Mouse (Mus musculus) thymus, adult 2 months (tissue): ENCODE data around the gene Mrpl34.

Source experiments
- CTCF ChIP-seq: fragments of 200-500 bp; IDR thresholded peaks from 2 replicates; pipeline ENCODE4 v1.5.1; 2012; ENCODE audit warnings: mild to moderate bottlenecking, control low read depth, low read length, moderate library complexity, borderline replicate concordance; ENCODE audit not compliant: control insufficient read depth, poor library complexity, insufficient read depth; ENCODE audit errors: extremely low read depth
- POLR2A ChIP-seq: fragments of 200-500 bp; IDR thresholded peaks from 2 replicates; pipeline ENCODE4 v1.6.1; 2012; ENCODE audit warnings: mild to moderate bottlenecking, low read length, control low read depth, moderate library complexity; ENCODE audit not compliant: control insufficient read depth, poor library complexity, insufficient read depth; ENCODE audit errors: extremely low read depth

DNA sequence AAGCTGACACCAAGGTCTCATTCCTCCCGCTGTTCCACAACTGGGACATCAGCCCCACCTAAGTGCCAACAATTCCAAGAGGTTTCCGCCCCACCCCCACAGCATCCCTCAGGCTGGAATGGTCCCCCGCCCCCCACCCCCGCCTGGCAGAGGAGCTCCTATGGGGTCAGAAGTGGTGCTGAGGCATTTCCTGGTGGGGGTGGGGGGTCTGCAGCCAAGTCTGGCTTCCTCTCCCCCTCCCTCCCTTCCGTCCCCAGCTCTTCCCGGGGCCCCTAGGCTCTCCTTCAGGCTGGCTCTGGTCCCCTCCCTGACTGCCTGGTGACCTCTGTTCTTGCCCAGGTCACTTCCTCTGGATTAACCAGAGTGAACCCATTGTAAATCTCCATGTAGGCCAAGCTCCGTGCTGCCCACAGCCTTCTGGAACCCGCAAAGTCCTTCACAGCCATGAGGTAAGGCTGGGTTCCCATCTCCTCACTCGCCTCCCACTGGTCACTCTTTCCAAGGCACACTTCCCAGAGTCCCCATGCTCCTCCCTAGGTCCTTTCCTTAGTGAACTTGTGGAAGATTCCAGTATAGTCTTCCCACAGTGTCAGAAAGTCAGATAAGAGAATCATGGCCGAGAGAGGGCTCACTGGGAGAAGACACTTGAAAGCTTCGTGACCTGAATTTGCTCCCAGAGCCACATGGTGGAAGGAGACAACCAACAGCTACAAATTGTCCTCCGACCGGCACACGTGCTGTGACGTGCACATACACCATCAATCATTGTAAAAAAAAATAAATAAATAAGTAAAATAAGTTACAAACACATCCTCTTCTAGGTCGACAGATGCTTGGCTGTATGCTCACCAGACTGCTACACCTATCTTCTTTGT is 34.3 kb downstream of the Mrpl34 start:
- TF ChIP-seq CTCF (no peak), POLR2A (no peak)
